Mouse (Mus musculus): ENCODE measurements at regions not wholly inside any gene's neighbourhood (a gene's known extent, or its start where the extent isn't known, plus 50 kb on each side); places are given as distances from the start of the nearest gene placed in this dataset.
"Not testable (repeated sequence)": the region's sequence is repeated elsewhere in the genome, so short reads cannot be mapped to it uniquely, and the experiment has no call there.

DNA sequence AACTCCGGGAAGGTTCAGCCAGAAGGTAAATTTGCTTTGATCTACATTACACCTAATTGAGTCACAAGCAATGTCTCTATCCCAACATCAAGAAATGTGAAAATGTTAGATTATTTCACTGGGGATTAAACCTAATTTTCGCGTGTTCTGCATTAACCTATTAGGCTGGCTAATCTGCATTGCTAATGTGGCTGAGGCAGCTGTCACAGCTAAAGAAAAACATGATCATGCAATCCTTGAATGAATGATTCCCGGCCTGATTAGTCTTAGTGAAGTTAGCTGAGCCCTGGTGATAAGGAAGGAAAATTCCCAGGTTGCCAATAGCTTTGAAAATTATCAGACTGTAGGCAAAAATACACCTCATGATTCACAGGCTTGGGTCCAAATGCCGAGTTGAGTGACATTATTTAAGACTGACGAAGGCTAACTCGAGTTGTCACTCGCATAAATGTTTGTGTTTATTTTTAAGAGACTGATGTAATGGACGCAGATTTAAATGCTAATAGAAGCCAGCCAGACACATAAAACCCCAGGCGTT lies 131.5 kb upstream of the Kiz start:
- no peak for DNase-seq

DNA sequence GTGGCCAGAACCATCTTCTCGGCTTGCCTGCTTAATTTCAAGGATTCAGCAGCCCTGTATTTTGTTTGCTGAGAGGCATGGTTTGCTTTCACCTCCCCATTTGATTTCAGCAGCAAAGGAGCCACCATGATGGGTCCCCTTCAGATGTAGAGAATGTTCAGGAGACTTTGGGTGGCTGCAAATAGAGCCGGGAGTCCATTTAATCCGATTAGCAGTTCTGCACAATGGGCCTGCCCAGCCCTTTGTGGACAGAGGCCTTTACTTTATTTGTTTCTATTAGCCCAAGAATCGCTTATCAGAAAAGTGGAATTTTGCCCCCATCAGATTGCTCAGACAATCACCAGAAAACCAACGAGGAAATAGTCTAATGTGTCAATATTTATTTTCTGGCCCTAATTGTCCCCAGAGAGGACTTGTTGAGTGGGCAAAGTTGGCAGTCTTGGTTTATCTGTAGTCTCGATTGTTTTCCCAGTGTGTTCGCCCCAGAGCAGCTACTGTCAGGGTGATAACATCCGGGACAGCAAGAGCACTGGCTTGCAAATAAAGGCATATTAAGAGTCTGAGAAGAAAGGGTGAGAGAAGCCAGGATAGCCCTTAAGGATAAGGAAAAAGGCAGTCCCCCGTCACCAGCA lies 130.6 kb upstream of the Kiz start:
- no peak for DNase-seq

GRCm38 (mm10) chr2:146728693-146729092 lies 127.0 kb upstream of the Kiz start:
- no peak for DNase-seq

DNA sequence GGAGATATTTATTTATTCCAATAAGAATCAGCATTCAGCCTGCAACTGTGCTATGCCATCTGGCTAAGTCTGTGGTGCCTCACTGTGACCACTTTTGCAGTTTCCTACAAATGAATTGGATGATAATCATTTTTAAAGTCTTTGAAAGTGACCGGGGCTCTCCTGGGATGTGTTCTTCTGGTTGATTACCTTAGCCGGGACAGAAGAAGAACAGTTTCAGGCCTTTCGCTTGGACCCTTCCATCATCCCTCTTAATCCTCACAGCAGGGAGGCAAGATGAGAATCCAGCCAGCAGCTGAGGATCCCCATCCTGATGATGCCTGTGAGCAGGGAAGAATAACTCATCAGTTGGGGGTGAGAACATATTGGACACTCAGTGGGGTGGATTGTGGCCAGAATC lies 124.6 kb upstream of the Kiz start:
- no peak for DNase-seq

DNA sequence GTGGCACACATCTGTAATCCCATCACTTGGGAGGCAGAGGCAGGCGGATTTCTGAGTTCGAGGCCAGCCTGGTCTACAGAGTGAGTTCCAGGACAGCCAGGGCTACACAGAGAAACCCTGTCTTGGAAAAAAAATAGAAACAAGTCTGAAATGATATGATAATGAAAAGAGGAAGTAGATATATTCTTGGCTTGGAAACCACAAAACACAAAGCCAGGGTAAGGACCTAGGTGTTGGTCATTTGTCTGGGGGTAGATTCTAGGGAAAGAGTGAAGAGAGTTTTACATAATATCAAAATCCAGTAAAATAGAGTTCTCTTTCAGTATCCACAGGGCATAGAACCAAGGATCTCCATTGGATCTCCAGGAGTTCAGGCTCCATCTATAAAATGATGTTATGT lies 122.8 kb upstream of the Kiz start:
- not testable (repeated sequence) for DNase-seq

- no peak for DNase-seq
Observed at GRCm38 (mm10) chr2:146744396-146744795, 111.3 kb upstream of the Kiz start.

DNA sequence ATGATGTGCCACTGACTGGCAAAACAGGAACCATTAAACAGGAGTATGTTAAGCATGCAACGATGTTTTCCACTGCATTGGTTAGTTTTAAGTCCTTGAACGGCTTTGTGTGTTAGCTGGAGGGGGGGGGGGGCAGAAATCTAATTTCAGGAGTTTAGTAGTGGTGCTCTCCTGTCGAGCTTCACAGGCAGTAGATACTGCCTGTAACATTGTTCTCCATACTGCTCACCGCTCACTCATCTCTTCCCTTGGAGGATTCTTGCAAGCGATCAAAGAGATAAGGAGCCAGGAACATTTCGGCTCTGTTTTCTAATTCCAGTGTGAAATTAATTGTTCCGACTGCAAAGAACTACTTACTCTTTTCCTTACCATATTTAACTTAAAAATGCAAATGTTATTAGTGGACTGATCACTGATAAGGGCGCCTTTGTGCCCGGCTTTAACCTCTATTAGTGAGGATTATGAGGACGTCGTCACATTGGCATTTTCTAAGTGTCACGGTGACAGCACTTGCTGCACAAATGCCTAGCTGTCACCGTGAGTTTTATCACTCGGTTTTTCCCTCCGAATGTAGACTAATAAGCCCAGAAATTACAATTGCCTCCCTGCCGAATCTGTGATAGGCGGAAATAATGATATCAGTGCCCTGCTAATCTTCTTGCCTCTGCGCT lies 110.5 kb upstream of the Kiz start:
- no peak for DNase-seq

GRCm38 (mm10) chr2:146745683-146746047 lies 110.0 kb upstream of the Kiz start:
- no peak for DNase-seq

- DNase-seq, result no peak
Observed at GRCm38 (mm10) chr2:146753988-146754387, 101.7 kb upstream of the Kiz start.

DNA sequence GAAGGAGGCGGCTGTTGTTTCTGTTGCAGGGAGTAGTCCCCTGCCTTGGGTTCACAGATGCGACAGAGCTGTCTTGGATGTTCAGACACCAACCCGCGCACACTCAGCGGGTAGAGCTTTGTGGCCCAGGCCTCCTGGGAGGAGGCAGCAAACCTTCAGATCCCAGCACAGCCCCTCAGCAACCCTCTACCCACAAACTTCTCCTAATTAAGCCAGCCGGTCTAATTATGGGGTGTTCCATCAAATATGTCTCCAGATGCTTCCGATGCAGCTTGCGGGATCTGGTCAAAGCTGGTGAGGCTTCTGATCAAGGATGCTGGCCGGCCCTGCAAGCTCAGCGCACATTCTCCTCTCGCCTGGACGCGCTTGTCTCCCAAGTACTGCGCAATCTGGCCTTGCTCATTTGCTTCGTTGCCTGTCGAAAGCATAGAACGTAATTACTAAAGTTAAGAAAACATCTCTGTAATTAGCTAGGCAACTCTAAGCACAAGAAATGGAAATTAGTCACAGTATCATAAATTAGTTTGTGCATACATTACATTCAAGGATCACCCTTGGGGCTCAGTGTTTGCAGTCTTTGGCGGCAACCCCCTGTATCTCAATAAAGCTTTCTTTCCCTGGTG lies 92.0 kb upstream of the Kiz start:
- DNase-seq, result no peak

DNA sequence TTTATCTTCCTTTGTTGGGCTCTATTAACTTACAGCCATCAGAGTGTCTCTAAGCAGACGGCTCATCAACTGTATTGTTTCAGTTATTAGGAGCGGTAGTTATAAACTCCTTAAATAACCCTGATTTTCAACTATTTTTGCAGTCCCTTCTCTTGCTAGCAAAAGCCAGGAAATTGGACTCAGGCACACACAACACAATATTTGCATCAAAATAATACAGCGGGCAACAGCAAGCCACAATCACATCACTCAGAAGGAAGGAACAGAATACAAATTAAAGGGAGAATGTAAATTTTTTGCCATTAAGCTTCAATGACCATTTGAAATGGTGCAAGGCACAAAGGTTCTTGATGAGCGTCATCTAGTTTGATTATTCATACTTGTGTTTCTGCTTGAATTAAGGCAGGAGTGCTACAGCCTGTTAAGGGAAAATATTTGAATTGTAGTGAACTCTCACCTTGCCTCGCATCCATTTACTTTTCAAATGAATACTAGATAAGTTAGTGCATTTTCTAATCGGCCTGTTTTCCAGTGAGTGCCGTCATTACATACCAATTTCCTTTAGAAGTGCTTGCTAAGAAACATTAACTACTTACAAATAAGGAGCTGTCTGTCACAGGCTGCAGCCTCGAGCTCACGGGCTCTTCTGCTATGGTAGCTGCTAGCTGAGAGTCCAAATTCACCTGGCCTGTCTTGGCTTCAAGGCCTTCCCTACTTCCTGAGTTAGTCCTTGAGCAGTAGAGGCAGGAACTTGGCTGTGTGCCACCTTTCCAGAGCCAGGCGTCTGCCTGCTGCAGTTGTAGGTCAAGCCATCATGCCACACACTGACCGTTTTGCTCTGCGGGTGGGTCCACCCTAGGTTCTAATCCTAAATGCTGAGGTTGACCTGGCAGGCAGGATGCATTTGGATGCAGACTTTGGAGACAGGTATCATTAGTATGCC lies 91.1 kb upstream of the Kiz start:
- peak; percentile 36 for DNase-seq

DNA sequence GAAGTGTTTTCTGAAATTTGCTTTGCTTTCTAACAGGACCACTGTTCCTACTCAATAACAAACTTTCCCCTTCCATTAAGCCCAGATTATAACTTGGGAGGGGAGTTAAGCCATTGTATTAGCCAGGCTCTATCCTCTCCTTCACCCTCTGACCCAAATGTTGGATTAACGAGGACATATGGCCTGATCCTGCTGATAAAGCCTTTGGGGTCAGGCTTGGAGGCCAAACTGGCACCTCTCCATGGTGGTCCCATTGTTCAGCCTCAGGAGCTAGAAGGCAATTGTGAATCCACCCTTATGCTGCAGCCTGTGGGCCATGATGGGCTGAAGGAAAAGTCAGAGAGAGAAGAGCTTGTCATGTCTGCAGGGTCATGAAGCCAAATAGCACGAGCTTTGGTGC lies 80.8 kb upstream of the Kiz start:
- no peak for DNase-seq

GRCm38 (mm10) chr2:146787132-146787810 lies 68.4 kb upstream of the Kiz start:
- DNase-seq, result no peak

- no peak for DNase-seq
Observed at GRCm38 (mm10) chr2:146787811-146788455, 67.7 kb upstream of the Kiz start.

DNA sequence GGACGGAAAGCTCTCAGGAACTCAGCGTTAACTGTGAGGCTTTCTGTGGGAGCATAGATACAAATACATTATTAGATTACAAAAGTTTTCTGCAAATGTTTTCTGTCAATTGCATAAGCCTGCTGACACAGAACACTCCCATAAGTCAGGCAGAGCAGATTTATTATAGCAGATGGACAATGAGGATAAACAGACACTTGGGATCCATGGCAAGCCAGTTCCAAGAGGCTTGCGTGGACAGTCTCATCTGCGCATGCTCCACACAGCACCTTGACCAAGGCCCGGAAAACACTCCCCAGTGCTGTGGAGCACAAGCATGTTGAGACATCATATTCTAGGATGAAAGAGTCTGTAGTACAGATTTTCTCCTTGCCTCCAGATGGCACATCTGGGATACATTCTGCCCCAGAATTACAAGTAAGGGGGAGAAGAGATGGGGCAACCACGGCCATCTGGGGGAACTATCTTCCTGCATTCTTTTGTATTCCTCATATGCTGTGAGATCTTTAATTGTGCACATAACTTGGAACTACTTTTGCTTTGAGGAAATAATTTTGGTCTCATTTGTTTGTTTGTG lies 62.7 kb upstream of the Kiz start:
- DNase-seq, result no peak

GRCm38 (mm10) chr2:146802973-146803372 lies 52.7 kb upstream of the Kiz start:
- DNase-seq, result no peak

Measured in adrenal gland, postnatal 36 days (tissue).